Mouse (Mus musculus): ENCODE results near the gene Amd1. TPM values are rescaled to one million over a fixed set of nuclear protein-coding genes. Genes with fewer than 3 reads are reported as not detected.

Gene Amd1
- polyA plus RNA-seq, 1 experiment from 2014 or later = 53.4 TPM

Other genes starting within 250 kb of the Amd1 start
- gene Slc16a10, start 159.9 kb downstream of the Amd1 start, polyA plus RNA-seq (2015; fragmentation: Nextera tagmentation; extraction: Ambion mirVana) = 3.1 and 6.8 TPM in 2 replicates
- 80.9 and 84.4 TPM in 2 replicates for gene Rpf2, start 55.1 kb downstream of the Amd1 start, polyA plus RNA-seq (2015; fragmentation: Nextera tagmentation; extraction: Ambion mirVana)
- gene Gtf3c6, start 44.1 kb downstream of the Amd1 start, polyA plus RNA-seq (2015; fragmentation: Nextera tagmentation; extraction: Ambion mirVana) = 116 and 122 TPM in 2 replicates
- gene Cdk19, start 37.4 kb upstream of the Amd1 start, polyA plus RNA-seq (2015; fragmentation: Nextera tagmentation; extraction: Ambion mirVana) = 11.2 and 11.3 TPM in 2 replicates

All from forebrain, embryonic 13.5 days (tissue).